Comparison of ENCODE assay signal across 7 mouse cellular contexts in the genomic region with DNA sequence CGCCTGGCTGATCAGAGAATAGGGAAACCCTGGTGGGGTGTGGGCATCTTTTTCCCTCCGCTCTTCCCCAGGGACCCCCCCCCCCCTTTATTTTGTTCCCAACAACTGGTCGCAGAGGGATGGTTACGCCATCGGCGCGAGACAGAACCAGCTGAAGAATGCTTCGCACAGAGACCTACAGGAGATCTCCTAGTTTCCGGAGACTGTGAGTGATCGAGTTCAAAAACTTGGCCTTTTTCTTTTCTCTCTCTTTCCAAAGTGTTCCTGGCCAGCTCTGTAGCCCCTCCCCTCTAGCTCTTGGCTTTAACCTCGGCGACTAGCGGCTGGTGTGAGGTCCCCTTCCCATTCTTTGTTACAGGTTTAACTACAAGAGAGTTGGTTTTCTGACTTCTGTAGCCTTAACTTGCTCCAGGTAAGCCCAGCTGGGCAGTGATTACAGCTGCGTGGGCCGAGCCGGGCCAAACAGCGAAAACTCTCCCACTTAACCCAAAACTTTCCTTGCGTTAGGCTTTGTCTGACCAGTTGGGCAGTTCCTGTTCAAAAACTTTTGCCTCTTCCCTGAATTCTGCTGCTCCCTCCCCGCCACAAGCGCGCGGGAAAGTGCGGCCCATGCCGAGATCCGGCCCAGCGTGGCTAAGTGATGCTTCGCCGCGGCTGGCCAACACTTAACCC. TPM values are rescaled to one million over a fixed set of nuclear protein-coding genes. Genes with fewer than 3 reads are reported as not detected.
DNase-seq lines count a peak whose midpoint lies in the region; ATAC-seq and TF ChIP-seq lines count a peak whose summit lies in the region.

No protein-coding gene starts in this region.

- no peaks in the 10 kb centered on the region for H3K9me3 ChIP-seq in hindbrain, postnatal 0 days (ENCODE audit: low read length)
- no peaks in the 10 kb centered on the region for H3K9me3 ChIP-seq in liver, embryonic 12.5 days (replicated peaks)
- H3K9me3 ChIP-seq in neural tube, embryonic 13.5 days = no peaks in the 10 kb centered on the region

- no peaks in the 10 kb centered on the region for H3K27me3 ChIP-seq in hindbrain, postnatal 0 days (ENCODE audit: insufficient read depth, low read length)
- peaks cover 13% of the 10 kb centered on the region; the same call in 1 of the 2 replicates for H3K27me3 ChIP-seq in liver, embryonic 12.5 days (replicated peaks)
- 0 out of 2 replicates have a peak, but pooled peaks cover 2% of the 10 kb centered on the region for H3K27me3 ChIP-seq in neural tube, embryonic 13.5 days

- peak overlapping the region; percentile 27 for H3K4me3 ChIP-seq in hindbrain, postnatal 0 days (ENCODE audit: low read length)
- H3K4me3 ChIP-seq in liver, embryonic 12.5 days = peak overlapping the region; percentile 35
- peak overlapping the region; percentile 33 for H3K4me3 ChIP-seq in neural tube, embryonic 13.5 days

- 0% methylated on average over 26 of the region's 29 CpGs for WGBS in hindbrain, postnatal 0 days
- WGBS in liver, embryonic 12.5 days (ENCODE audit: insufficient replicate concordance) = 4% methylated on average over 29 of the region's 29 CpGs
- WGBS in neural tube, embryonic 13.5 days = under 1% methylated on average over 29 of the region's 29 CpGs

- DNase-seq in embryo, embryonic 11 days = peak; percentile 83
- peak; percentile 41 for DNase-seq in gastrocnemius, postnatal 10 days
- peak; percentile 54 for DNase-seq in hindbrain, postnatal 0 days (ENCODE audit: low spot score)
- DNase-seq in right cerebral cortex, adult 2 months (ENCODE audit: low spot score in 2 of 2) = no peak
- no peak for DNase-seq in cerebellum, postnatal 4 days (ENCODE audit: low spot score in 2 of 2)

- H3K9ac ChIP-seq in hindbrain, postnatal 0 days (replicated peaks; ENCODE audit: low read length) = no peak overlapping the region; the same call in 1 of the 2 replicates
- no peak overlapping the region for H3K9ac ChIP-seq in liver, embryonic 12.5 days
- peak overlapping the region; percentile 44 for H3K9ac ChIP-seq in neural tube, embryonic 13.5 days

- H3K4me2 ChIP-seq in hindbrain, postnatal 0 days (ENCODE audit: low read depth, low read length) = peak overlapping the region; percentile 57
- H3K4me2 ChIP-seq in liver, embryonic 12.5 days = peak overlapping the region; percentile 57
- peak overlapping the region; percentile 55 for H3K4me2 ChIP-seq in neural tube, embryonic 13.5 days

- H3K27ac ChIP-seq in hindbrain, postnatal 0 days = peak overlapping the region; percentile 67; the same call in 1 of the 2 replicates
- peak overlapping the region; percentile 48; the same call in 1 of the 2 replicates for H3K27ac ChIP-seq in liver, embryonic 12.5 days
- H3K27ac ChIP-seq in neural tube, embryonic 13.5 days (replicated peaks) = peak overlapping the region; percentile 38; the same call in 1 of the 2 replicates

- no peaks in the 10 kb centered on the region for H3K36me3 ChIP-seq in hindbrain, postnatal 0 days (ENCODE audit: insufficient read depth, low read length)
- H3K36me3 ChIP-seq in liver, embryonic 12.5 days = no peaks in the 10 kb centered on the region
- H3K36me3 ChIP-seq in neural tube, embryonic 13.5 days = no peaks in the 10 kb centered on the region

- ATAC-seq in hindbrain, postnatal 0 days = peak; percentile 70
- ATAC-seq in liver, embryonic 12.5 days = no peak
- peak; percentile 19; the same call in 1 of the 2 replicates for ATAC-seq in neural tube, embryonic 13.5 days (ENCODE audit: low read depth)

- no peak for TF ChIP-seq CTCF in hindbrain, postnatal 0 days (IDR thresholded peaks at IDR 0.05; ENCODE audit: low read depth)

- no peaks in the 10 kb centered on the region for H3K4me1 ChIP-seq in hindbrain, postnatal 0 days (ENCODE audit: insufficient read depth, low read length)
- no peaks in the 10 kb centered on the region for H3K4me1 ChIP-seq in liver, embryonic 12.5 days
- H3K4me1 ChIP-seq in neural tube, embryonic 13.5 days (replicated peaks) = peaks cover 10% of the 10 kb centered on the region

RNA-seq across cellular contexts. Expression of gene Tmem176b, which starts 10.7 kb away (rescaled TPM):
- total RNA-seq in gastrocnemius, postnatal 10 days (2021) = 10 to 100 TPM; 32.9 to 45.7 TPM
- 81.9 and 108 TPM in 2 replicates for total RNA-seq in hindbrain, postnatal 0 days (2014; rRNA removed)
- 148 and 152 TPM in 2 replicates for polyA plus RNA-seq in hindbrain, postnatal 0 days (2015; fragmentation: Nextera tagmentation; extraction: Ambion mirVana)
- 92.9 and 93.2 TPM in 2 replicates for polyA plus RNA-seq in liver, embryonic 12.5 days (2016; fragmentation: Nextera tagmentation; extraction: Ambion mirVana)
- polyA plus RNA-seq in neural tube, embryonic 13.5 days (2015; fragmentation: Nextera tagmentation; extraction: Ambion mirVana) = 127 and 151 TPM in 2 replicates

RNA-seq across cellular contexts. Expression of gene Tmem176a, which starts 11.2 kb away (rescaled TPM):
- total RNA-seq in gastrocnemius, postnatal 10 days (2021) = 10 to 100 TPM; 10.8 to 15.2 TPM
- 27.2 and 45.4 TPM in 2 replicates for total RNA-seq in hindbrain, postnatal 0 days (2014; rRNA removed)
- 35.8 and 40.1 TPM in 2 replicates for polyA plus RNA-seq in hindbrain, postnatal 0 days (2015; fragmentation: Nextera tagmentation; extraction: Ambion mirVana)
- 48.3 and 53.2 TPM in 2 replicates for polyA plus RNA-seq in liver, embryonic 12.5 days (2016; fragmentation: Nextera tagmentation; extraction: Ambion mirVana)
- polyA plus RNA-seq in neural tube, embryonic 13.5 days (2015; fragmentation: Nextera tagmentation; extraction: Ambion mirVana) = 22.8 and 30.5 TPM in 2 replicates

RNA-seq across cellular contexts. Expression of gene Aoc1, which starts 20.7 kb away (rescaled TPM):
- not detected for total RNA-seq in gastrocnemius, postnatal 10 days (2021)
- 0.42 TPM in 1 of 2 replicates, not detected in the other for total RNA-seq in hindbrain, postnatal 0 days (2014; rRNA removed)
- polyA plus RNA-seq in hindbrain, postnatal 0 days (2015; fragmentation: Nextera tagmentation; extraction: Ambion mirVana) = 0.06 and 0.11 TPM in 2 replicates
- not detected in 2 replicates for polyA plus RNA-seq in liver, embryonic 12.5 days (2016; fragmentation: Nextera tagmentation; extraction: Ambion mirVana)
- polyA plus RNA-seq in neural tube, embryonic 13.5 days (2015; fragmentation: Nextera tagmentation; extraction: Ambion mirVana) = not detected in 2 replicates

Comparison
In these comparisons a context has a peak if more than half of its experiments do, and no peak if none do; other contexts are left out.
1. DNase-seq: peak in embryo, embryonic 11 days (single experiment), gastrocnemius, postnatal 10 days (single experiment) and hindbrain, postnatal 0 days (single experiment); none in right cerebral cortex, adult 2 months (0 of 2) and cerebellum, postnatal 4 days (0 of 2).
2. Peak in every context shown above with its lines, with median percentiles within 50 percentile points of each other: H3K27ac ChIP-seq, H3K4me2 ChIP-seq and H3K4me3 ChIP-seq.